Mouse (Mus musculus) CH12.LX (cell line): Measurements from ENCODE around the gene Actrt2.

Source experiments
- CHD1 ChIP-seq: IDR thresholded peaks from 2 replicates; pipeline ENCODE4 v1.6.1; 2012; ENCODE audit warnings: low read depth, low read length, improper control_type of control experiment, inconsistent platforms
- CHD2 ChIP-seq: IDR thresholded peaks from 2 replicates; pipeline ENCODE4 v1.6.1; 2011; ENCODE audit warnings: low read length, improper control_type of control experiment
- CTCF ChIP-seq, 2 experiments: IDR thresholded peaks in 1 of 2; conservative IDR thresholded peaks in 1 of 2; 2 replicates each; pipeline ENCODE4 v1.5.1; 2011 to 2012; ENCODE audit warnings: low read depth in 2 of 2, low read length in 2 of 2, improper control_type of control experiment in 1 of 2, inconsistent platforms in 1 of 2, mild to moderate bottlenecking in 1 of 2, moderate library complexity in 1 of 2
- GABPA ChIP-seq: IDR thresholded peaks from 2 replicates; pipeline ENCODE4 v1.6.1; 2012; ENCODE audit warnings: low read depth, low read length, improper control_type of control experiment, inconsistent platforms; ENCODE audit not compliant: insufficient replicate concordance
- KAT2A ChIP-seq: IDR thresholded peaks from 2 replicates; pipeline ENCODE4 v1.6.1; 2012; ENCODE audit warnings: low read length, improper control_type of control experiment, inconsistent platforms; ENCODE audit not compliant: insufficient replicate concordance
- MAFK ChIP-seq: IDR thresholded peaks from 2 replicates; pipeline ENCODE4 v1.6.1; 2011; ENCODE audit warnings: low read length, improper control_type of control experiment; ENCODE audit not compliant: insufficient replicate concordance
- MAX ChIP-seq: IDR thresholded peaks from 2 replicates; pipeline ENCODE4 v1.6.1; 2011; ENCODE audit warnings: low read length, improper control_type of control experiment
- NRF1 ChIP-seq: IDR thresholded peaks from 2 replicates; pipeline ENCODE4 v1.6.1; 2014; ENCODE audit warnings: low read depth, mild to moderate bottlenecking, inconsistent platforms, low read length, improper control_type of control experiment, moderate library complexity
- POLR2A ChIP-seq: IDR thresholded peaks from 2 replicates; pipeline ENCODE4 v1.6.1; 2011; ENCODE audit warnings: low read depth, mild to moderate bottlenecking, improper control_type of control experiment, low read length
- POLR2AphosphoS2 ChIP-seq: IDR thresholded peaks from 2 replicates; pipeline ENCODE4 v1.6.1; 2011; ENCODE audit warnings: low read depth, low read length, improper control_type of control experiment
- SIN3A ChIP-seq: IDR thresholded peaks from 2 replicates; pipeline ENCODE4 v1.6.1; 2012; ENCODE audit warnings: low read length, improper control_type of control experiment, inconsistent platforms
- USF1 ChIP-seq: IDR thresholded peaks from 2 replicates; pipeline ENCODE4 v1.6.1; 2014; ENCODE audit warnings: low read depth, mild to moderate bottlenecking, inconsistent platforms, low read length, improper control_type of control experiment
- USF2 ChIP-seq: conservative IDR thresholded peaks from 2 replicates; pipeline ENCODE4 v1.6.1; 2011; ENCODE audit warnings: low read depth, low read length, improper control_type of control experiment

DNA sequence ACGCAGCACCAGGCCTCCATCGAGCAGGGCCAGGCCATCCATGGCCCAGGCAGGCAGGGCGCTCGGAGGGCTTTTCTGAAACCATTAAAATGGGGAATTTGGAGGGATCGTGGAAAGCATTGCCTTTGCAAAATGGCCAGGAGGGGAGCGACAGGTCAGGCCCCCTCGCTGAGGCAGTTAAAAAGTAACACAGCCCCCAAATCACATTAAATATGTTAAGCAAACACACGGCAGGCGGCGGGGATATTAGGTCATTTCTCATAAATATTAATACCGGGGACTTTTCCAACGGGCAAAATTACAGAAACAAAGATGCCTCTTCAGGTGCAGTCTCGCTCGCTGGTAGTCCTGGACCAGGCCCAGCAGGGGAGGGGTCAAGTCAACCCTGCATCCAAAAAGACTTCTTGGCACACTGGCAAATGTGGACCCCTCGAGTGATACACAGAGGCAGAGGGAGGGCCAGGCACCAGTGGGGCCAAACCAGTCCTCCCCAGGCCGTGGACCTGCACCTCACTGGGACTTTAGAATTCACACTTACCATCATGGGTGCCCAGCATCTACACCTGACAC, 30.4 kb upstream of the Actrt2 start:
- TF ChIP-seq POLR2A (no peak), SIN3A (no peak), GABPA (no peak), CTCF (conservative IDR thresholded peaks at IDR 0.05 in 1 of 2, IDR thresholded peaks at IDR 0.05 in 1 of 2; ENCODE audit: low read depth in 2 of 2, low read length in 2 of 2) (no peak), CHD2 (no peak), MAFK (no peak), USF1 (no peak), USF2 (no peak), NRF1 (no peak), POLR2AphosphoS2 (no peak), MAX (no peak), CHD1 (no peak), KAT2A (no peak)
